Mouse (Mus musculus) liver, embryonic 14.5 days (tissue): ENCODE data around the gene 4930438A08Rik. TPM values are rescaled to one million over a fixed set of nuclear protein-coding genes. Genes with fewer than 3 reads are reported as not detected.
A peak's percentile ranks its signal among the peaks of the same experiment; 100 is the strongest.

Source experiments
- ATAC-seq: fragments of 200-750 bp; cut with Nextera tagmentation; 2 replicates; pipeline ENCODE4 v1.8.0; 2017; ENCODE audit warnings: moderate number of reproducible peaks, mild to moderate bottlenecking, moderate library complexity; ENCODE audit not compliant: insufficient read depth
- DNase-seq, 3 experiments: peaks; one replicate each; pipeline ENCODE4 v3.0.0-alpha.2; 2012 to 2013; ENCODE audit warnings: low read depth in 3 of 3, low spot score in 3 of 3
- H3K27ac ChIP-seq: fragments of 300-500 bp; sonication (generic); 2 replicates; pipeline ENCODE4 v1.5.1; 2014; ENCODE audit warnings: moderate library complexity, mild to moderate bottlenecking, control low read depth, inconsistent platforms
- H3K27me3 ChIP-seq: fragments of 300-500 bp; sonication (generic); 2 replicates; pipeline ENCODE4 v1.6.1; 2014; ENCODE audit warnings: mild to moderate bottlenecking, low read length, moderate library complexity; ENCODE audit not compliant: control insufficient read depth, insufficient read depth
- H3K36me3 ChIP-seq: fragments of 300-500 bp; sonication (generic); replicated peaks from 2 replicates; pipeline ENCODE4 v1.6.1; 2014; ENCODE audit warnings: low read depth; ENCODE audit not compliant: control insufficient read depth, insufficient read depth
- H3K4me1 ChIP-seq, 2 experiments: fragments of 200-500 bp in 1 of 2; fragments of 300-500 bp in 1 of 2; sonication (generic) in 1 of 2; replicated peaks; 2 replicates each; pipeline ENCODE4 v1.6.1; 2012 to 2014; ENCODE audit warnings: antibody characterized with exemption in 1 of 2, inconsistent platforms in 1 of 2, low read length in 1 of 2; ENCODE audit not compliant: control insufficient read depth in 2 of 2, insufficient read depth in 2 of 2
- H3K4me2 ChIP-seq: fragments of 300-500 bp; sonication (generic); 2 replicates; pipeline ENCODE4 v1.6.1; 2014; ENCODE audit warnings: low read depth, mild to moderate bottlenecking, control low read depth, moderate library complexity
- H3K4me3 ChIP-seq, 2 experiments: fragments of 200-500 bp in 1 of 2; fragments of 300-500 bp in 1 of 2; sonication (generic) in 1 of 2; 2 replicates each; pipeline ENCODE4 v1.5.1; 2012 to 2014; ENCODE audit warnings: low read depth in 2 of 2, low read length in 2 of 2, mild to moderate bottlenecking in 2 of 2, control low read depth in 1 of 2, inconsistent platforms in 1 of 2, moderate library complexity in 1 of 2; ENCODE audit not compliant: insufficient read depth in 1 of 2
- H3K9ac ChIP-seq: fragments of 300-500 bp; sonication (generic); replicated peaks from 2 replicates; pipeline ENCODE4 v1.6.1; 2014; ENCODE audit warnings: mild to moderate bottlenecking, control low read depth, moderate library complexity
- H3K9me3 ChIP-seq: fragments of 300-500 bp; sonication (generic); 2 replicates; pipeline ENCODE4 v1.6.1; 2016; ENCODE audit warnings: low read length, mixed read lengths; ENCODE audit not compliant: control insufficient read depth
- CTCF ChIP-seq: IDR thresholded peaks from 2 replicates; pipeline ENCODE4 v1.5.1; 2016; ENCODE audit warnings: antibody characterized with exemption, low read depth, control low read depth
- EP300 ChIP-seq: IDR thresholded peaks from 2 replicates; pipeline ENCODE4 v1.6.1; 2016; ENCODE audit warnings: antibody characterized with exemption, low read depth
- WGBS: fragments of 180-500 bp; shearing (Covaris S2); extraction: QIAGEN DNeasy Blood & Tissue Kit; methylation state at CpG from one replicate; pipeline ENCODE4 v1.1.7; 2014; ENCODE audit not compliant: insufficient replicate concordance; 5-methylcytosine and 5-hydroxymethylcytosine counted together
- polyA plus RNA-seq, 2 experiments: library from polyadenylated mRNA; depleted of rRNA in 1 of 2; stranded (reverse) in 1 of 2; unstranded in 1 of 2; fragments of >200 nt; fragmentation: Nextera tagmentation in 1 of 2; extraction: Ambion mirVana in 1 of 2; gene quantifications; 2 replicates each; pipeline versions ENCODE4 v1.2.1 to v1.2.3; 2012 to 2014

4930438A08Rik gene
- polyA plus RNA-seq, 2 experiments: 0.61 to 0.99 TPM

DNA sequence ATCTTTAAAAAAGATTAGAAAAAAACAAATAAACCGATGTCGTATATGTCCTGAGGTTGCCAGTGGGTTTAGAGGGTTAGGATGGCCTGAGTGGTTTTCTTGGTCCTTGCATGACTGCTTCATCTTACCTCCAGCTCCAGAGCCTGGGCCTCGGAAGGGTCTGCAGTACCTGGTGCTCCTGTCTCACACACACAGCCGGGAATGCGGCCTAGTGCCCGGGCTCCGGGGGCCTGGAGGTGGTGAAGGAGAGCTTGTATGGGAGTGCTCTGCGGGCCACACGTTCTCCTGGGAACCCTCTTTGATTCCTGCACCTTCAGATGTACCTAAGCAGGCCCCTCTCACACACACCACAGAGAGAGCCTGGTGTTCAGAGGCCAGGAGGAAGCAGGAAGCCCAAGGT is 34.1 kb downstream of the 4930438A08Rik start:
- ATAC-seq: no peak
- H3K9ac ChIP-seq: no peak overlapping the region

DNA sequence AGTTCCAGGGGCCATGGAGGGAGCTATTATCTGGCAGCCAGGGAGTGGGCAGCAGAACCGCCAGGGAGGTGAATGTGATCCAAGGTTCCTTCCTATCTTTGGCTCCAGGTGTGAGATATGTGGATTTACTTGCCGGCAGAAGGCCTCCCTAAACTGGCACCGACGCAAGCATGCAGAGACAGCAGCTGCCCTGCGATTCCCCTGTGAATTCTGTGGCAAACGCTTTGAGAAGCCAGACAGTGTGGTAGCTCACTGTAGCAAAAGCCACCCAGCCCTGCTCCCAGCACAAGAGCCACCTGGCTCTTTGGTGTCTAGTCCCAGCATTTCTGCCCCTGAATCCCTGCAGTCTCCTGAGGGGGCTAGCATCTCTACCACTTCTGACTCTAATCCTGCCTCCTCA is 39.5 kb downstream of the 4930438A08Rik start:
- H3K9me3 ChIP-seq: no peaks in the 10 kb centered on the region
- TF ChIP-seq EP300 (no peak), CTCF (no peak)
- H3K36me3 ChIP-seq: peaks cover 23% of the 10 kb centered on the region
- no peak overlapping the region for H3K4me2 ChIP-seq
- H3K27ac ChIP-seq: no peak overlapping the region
- 83% methylated on average over 6 of the region's 6 CpGs for WGBS
- no peak for ATAC-seq
- DNase-seq: no peak
- no peak overlapping the region for H3K4me3 ChIP-seq
- no peaks in the 10 kb centered on the region for H3K4me1 ChIP-seq
- no peaks in the 10 kb centered on the region for H3K27me3 ChIP-seq
- H3K9ac ChIP-seq: no peak overlapping the region

More for the DNA sequence above, 34.1 kb downstream of the 4930438A08Rik start:
- TF ChIP-seq EP300 (no peak), CTCF (no peak)
- Histone ChIP-seq H3K27me3 (no peaks in the 10 kb centered on the region), H3K4me1 (peaks cover 9 to 11% of the 10 kb centered on the region in 2 experiments; a peak in 3 of 4 replicates), H3K27ac (no peak overlapping the region), H3K4me3 (no peak overlapping the region), H3K9me3 (no peaks in the 10 kb centered on the region), H3K4me2 (no peak overlapping the region), H3K36me3 (no peaks in the 10 kb centered on the region)
- no peak for DNase-seq
- WGBS: 90% methylated on average over 9 of the region's 9 CpGs

DNA sequence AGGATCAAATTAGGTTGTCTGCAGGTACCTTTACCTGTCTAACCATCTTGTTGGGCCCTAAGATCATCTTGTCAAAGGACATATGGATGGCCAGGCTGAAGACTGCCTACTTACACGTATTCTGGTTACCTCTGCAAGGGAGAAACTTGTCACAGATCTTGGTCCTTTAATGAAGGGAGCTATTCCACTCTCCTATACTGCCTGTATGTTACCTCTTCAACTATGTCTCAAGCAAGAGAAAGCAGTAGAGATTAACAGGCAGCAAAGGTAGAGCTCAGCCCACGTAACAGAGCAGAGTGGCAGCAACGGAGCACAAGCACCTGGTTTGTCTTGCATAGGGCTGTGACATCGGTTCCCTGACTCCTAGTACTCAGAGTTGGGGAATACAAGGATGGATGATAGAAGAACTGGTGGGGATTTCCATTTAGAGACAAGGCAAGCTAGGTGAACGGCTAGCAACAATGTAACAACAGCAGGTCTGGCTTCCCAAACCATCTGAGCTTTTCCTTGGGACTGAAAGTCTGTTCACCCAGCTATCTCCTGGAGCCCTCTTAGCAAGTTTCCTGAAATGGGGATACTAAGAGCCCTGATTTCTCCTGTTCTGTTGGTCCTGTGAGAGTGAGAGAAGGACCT is 41.1 kb downstream of the 4930438A08Rik start:
- peaks cover 38% of the 10 kb centered on the region for H3K36me3 ChIP-seq
- no peaks in the 10 kb centered on the region for H3K4me1 ChIP-seq
- no peak overlapping the region for H3K4me2 ChIP-seq
- WGBS: 85% methylated on average over 5 of the region's 5 CpGs
- TF ChIP-seq EP300: no peak
- no peak for TF ChIP-seq CTCF
- H3K27ac ChIP-seq: no peak overlapping the region
- H3K9me3 ChIP-seq: no peaks in the 10 kb centered on the region
- H3K4me3 ChIP-seq: no peak overlapping the region
- ATAC-seq (no peak), DNase-seq (no peak)
- H3K27me3 ChIP-seq: no peaks in the 10 kb centered on the region
- no peak overlapping the region for H3K9ac ChIP-seq

DNA sequence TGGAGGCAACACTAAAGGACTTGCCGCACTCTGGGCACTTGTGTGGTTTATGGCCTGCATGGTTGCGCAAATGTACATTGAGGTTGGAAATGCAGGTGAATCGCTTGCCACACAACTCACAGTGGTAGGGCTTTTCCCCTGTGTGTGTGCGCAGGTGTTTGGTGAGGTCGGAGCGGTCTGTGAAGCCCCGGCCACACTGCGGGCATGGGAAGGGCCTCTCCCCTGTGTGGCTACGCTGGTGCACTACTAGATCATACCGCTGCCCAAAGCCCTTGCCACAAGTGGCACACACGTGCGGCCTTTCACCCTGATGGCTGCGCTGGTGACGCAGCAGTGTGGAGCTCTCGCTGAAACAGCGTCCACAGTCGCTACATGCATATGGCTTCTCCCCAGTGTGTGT is 41.7 kb downstream of the 4930438A08Rik start:
- Histone ChIP-seq H3K27me3 (no peaks in the 10 kb centered on the region), H3K9me3 (no peaks in the 10 kb centered on the region), H3K27ac (no peak overlapping the region), H3K4me1 (no peaks in the 10 kb centered on the region), H3K9ac (no peak overlapping the region), H3K36me3 (peaks cover 38% of the 10 kb centered on the region), H3K4me3 (no peak overlapping the region), H3K4me2 (no peak overlapping the region)
- 88% methylated on average over 17 of the region's 17 CpGs for WGBS
- ATAC-seq: 0 out of 2 replicates have a peak, but pooled peaks have one; percentile 16
- TF ChIP-seq EP300 (no peak), CTCF (no peak)
- DNase-seq: no peak

DNA sequence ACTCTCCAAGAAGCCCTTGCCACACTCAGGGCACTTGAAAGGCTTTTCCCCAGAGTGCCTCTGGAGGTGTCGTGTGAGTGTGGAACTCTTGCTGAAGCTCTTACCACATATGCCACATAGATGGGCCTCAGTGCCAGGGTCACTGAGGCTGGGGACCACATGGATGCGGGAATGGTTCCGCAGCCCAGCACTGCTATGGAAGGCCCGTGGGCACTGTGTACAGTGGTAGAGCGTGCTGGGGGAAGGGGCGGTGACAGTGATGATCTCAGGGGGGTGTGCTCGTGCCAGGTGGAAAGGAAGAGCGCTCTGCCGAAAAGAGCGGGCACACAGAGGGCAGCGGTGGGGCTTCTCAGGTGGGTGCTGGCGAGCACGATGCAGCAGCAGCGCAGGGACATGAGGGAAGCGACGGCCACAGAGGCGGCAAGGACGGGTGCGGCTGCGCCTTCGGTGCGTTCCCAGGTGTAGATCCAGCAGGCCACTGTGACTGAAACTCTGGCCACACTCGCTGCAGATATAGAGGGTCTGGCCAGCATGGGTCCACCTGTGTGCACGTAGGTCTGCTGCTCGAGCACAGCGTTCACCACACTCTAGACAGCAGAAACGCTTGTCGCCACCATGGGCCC is 42.3 kb downstream of the 4930438A08Rik start:
- H3K9ac ChIP-seq: no peak overlapping the region
- H3K27me3 ChIP-seq: no peaks in the 10 kb centered on the region
- no peaks in the 10 kb centered on the region for H3K9me3 ChIP-seq
- no peak overlapping the region for H3K27ac ChIP-seq
- DNase-seq (no peak), ATAC-seq (0 out of 2 replicates have a peak, but pooled peaks have one; percentile 13)
- TF ChIP-seq CTCF: no peak
- H3K36me3 ChIP-seq: peaks cover 38% of the 10 kb centered on the region
- 86% methylated on average over 28 of the region's 28 CpGs for WGBS
- H3K4me1 ChIP-seq: peaks cover 3 to 4% of the 10 kb centered on the region in 2 experiments
- H3K4me3 ChIP-seq: no peak overlapping the region
- no peak overlapping the region for H3K4me2 ChIP-seq
